Mouse (Mus musculus) lung, embryonic 16.5 days (tissue): Measurements from ENCODE around the gene Lyrm7. TPM values are rescaled to one million over a fixed set of nuclear protein-coding genes. Genes with fewer than 3 reads are reported as not detected.

Experiments
- ATAC-seq: fragments of 200-750 bp; cut with Nextera tagmentation; 2 replicates; pipeline ENCODE4 v1.8.0; 2017; ENCODE audit warnings: low read depth, mild to moderate bottlenecking, moderate library complexity
- H3K27ac ChIP-seq: fragments of 300-500 bp; sonication (generic); 2 replicates; pipeline ENCODE4 v1.5.1; 2014; ENCODE audit warnings: mild to moderate bottlenecking, control low read depth, low read length
- H3K27me3 ChIP-seq: fragments of 300-500 bp; sonication (generic); 2 replicates; pipeline ENCODE4 v1.6.1; 2014; ENCODE audit warnings: low read depth, low read length, mixed read lengths; ENCODE audit not compliant: control insufficient read depth, insufficient read depth
- H3K36me3 ChIP-seq: fragments of 300-500 bp; sonication (generic); 2 replicates; pipeline ENCODE4 v1.6.1; 2014; ENCODE audit warnings: low read length; ENCODE audit not compliant: control insufficient read depth, insufficient read depth
- H3K4me1 ChIP-seq: fragments of 300-500 bp; sonication (generic); replicated peaks from 2 replicates; pipeline ENCODE4 v1.6.1; 2014; ENCODE audit warnings: low read length, mixed read lengths; ENCODE audit not compliant: control insufficient read depth, insufficient read depth
- H3K4me2 ChIP-seq: fragments of 300-500 bp; sonication (generic); 2 replicates; pipeline ENCODE4 v1.6.1; 2014; ENCODE audit warnings: low read depth, low read length, control low read depth
- H3K4me3 ChIP-seq: fragments of 300-500 bp; sonication (generic); 2 replicates; pipeline ENCODE4 v1.5.1; 2014; ENCODE audit warnings: mild to moderate bottlenecking, low read length, control low read depth
- H3K9ac ChIP-seq: fragments of 300-500 bp; sonication (generic); 2 replicates; pipeline ENCODE4 v1.6.1; 2014; ENCODE audit warnings: low read length, control low read depth
- H3K9me3 ChIP-seq: fragments of 300-500 bp; sonication (generic); 2 replicates; pipeline ENCODE4 v1.6.1; 2016; ENCODE audit warnings: low read length; ENCODE audit not compliant: control insufficient read depth
- WGBS: fragments of 180-500 bp; shearing (Covaris S2); extraction: QIAGEN DNeasy Blood & Tissue Kit; methylation state at CpG from one replicate; pipeline ENCODE4 v1.1.7; 2014; 5-methylcytosine and 5-hydroxymethylcytosine counted together
- polyA plus RNA-seq: library from polyadenylated mRNA; unstranded; fragments of >200 nt; fragmentation: Nextera tagmentation; extraction: Ambion mirVana; gene quantifications from 2 replicates; pipeline ENCODE4 v1.2.1, GENCODE M21; 2015

The Lyrm7 gene
- polyA plus RNA-seq, 1 experiment from 2014 or later = 7.7 TPM

- 86% methylated on average over 3 of the region's 3 CpGs for WGBS
- no peak overlapping the region for H3K27ac ChIP-seq
- no peaks in the 10 kb centered on the region for H3K27me3 ChIP-seq
- H3K4me1 ChIP-seq = peaks cover 7% of the 10 kb centered on the region
- no peak overlapping the region for H3K4me2 ChIP-seq
- ATAC-seq = no peak
- H3K9ac ChIP-seq = no peak overlapping the region
- no peaks in the 10 kb centered on the region for H3K9me3 ChIP-seq
- no peak overlapping the region for H3K4me3 ChIP-seq
- H3K36me3 ChIP-seq = no peaks in the 10 kb centered on the region
Observed at GRCm38 (mm10) chr11:54784436-54784835, 76.3 kb downstream of the Lyrm7 start.

- no peak for ATAC-seq
- 74% methylated on average over 6 of the region's 6 CpGs for WGBS
- H3K27ac ChIP-seq = no peak overlapping the region
Observed at GRCm38 (mm10) chr11:54782253-54782652, 78.5 kb downstream of the Lyrm7 start.

GRCm38 (mm10) chr11:54779946-54780345 is 80.8 kb downstream of the Lyrm7 start:
- ATAC-seq = no peak
- H3K9me3 ChIP-seq = no peaks in the 10 kb centered on the region
- H3K36me3 ChIP-seq = no peaks in the 10 kb centered on the region
- no peak overlapping the region for H3K9ac ChIP-seq
- H3K4me1 ChIP-seq = peaks cover 15% of the 10 kb centered on the region
- H3K27ac ChIP-seq = no peak overlapping the region
- no peak overlapping the region for H3K4me2 ChIP-seq
- H3K4me3 ChIP-seq = no peak overlapping the region
- WGBS = 93% methylated on average over 1 of the region's 1 CpGs
- H3K27me3 ChIP-seq = no peaks in the 10 kb centered on the region

More at GRCm38 (mm10) chr11:54782253-54782652, 78.5 kb downstream of the Lyrm7 start:
- Histone ChIP-seq H3K36me3 (no peaks in the 10 kb centered on the region), H3K4me1 (peaks cover 10% of the 10 kb centered on the region), H3K9me3 (no peaks in the 10 kb centered on the region), H3K9ac (no peak overlapping the region), H3K4me3 (no peak overlapping the region), H3K4me2 (no peak overlapping the region), H3K27me3 (no peaks in the 10 kb centered on the region)

DNA sequence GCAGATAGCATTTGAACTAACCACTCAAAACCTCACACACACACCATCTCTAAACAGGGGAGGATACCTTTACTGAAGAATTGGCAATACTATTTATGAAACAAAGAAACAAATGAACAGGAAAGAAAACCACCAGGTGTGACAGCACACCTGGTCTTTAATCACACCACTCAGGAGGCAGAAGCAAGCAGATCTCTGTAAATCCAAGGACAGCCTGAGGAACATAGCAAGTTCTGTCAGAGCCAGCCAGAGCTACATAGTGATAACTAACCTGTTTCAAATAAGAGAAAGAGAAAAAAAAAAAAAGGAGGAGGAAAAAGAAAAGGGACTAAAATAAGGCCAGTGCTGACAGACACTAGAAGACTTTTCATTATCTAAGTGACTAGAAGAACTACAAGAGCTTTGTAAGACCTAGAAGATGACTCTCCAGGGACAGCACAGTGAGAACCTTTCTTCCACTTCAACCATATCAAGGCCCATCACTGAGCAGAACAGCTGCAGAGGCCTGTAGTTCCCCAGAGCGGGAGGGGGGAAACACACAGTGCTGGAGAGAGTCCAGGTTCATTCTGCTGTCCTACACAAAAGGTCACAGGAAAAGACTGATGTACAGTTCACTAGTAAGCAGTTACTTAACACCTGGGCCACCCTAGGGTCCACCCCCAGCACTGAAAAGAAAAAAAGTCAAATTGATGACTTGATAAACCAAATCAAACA is 82.4 kb downstream of the Lyrm7 start:
- Histone ChIP-seq H3K9me3 (no peaks in the 10 kb centered on the region), H3K27me3 (no peaks in the 10 kb centered on the region), H3K9ac (no peak overlapping the region), H3K36me3 (no peaks in the 10 kb centered on the region), H3K4me3 (no peak overlapping the region), H3K4me2 (no peak overlapping the region), H3K4me1 (peaks cover 22% of the 10 kb centered on the region), H3K27ac (no peak overlapping the region)
- WGBS = 31% methylated on average over 1 of the region's 1 CpGs
- ATAC-seq = no peak

- ATAC-seq = no peak
- Histone ChIP-seq H3K4me1 (peaks cover 25% of the 10 kb centered on the region), H3K9ac (no peak overlapping the region), H3K4me2 (no peak overlapping the region), H3K27ac (no peak overlapping the region), H3K9me3 (no peaks in the 10 kb centered on the region), H3K4me3 (no peak overlapping the region), H3K27me3 (no peaks in the 10 kb centered on the region), H3K36me3 (no peaks in the 10 kb centered on the region)
- 59% methylated on average over 6 of the region's 6 CpGs for WGBS
Observed at GRCm38 (mm10) chr11:54777387-54778130, 83.2 kb downstream of the Lyrm7 start.

Other genes with a start within 250 kb of the Lyrm7 start
- gene Cdc42se2, start 73.2 kb downstream of the Lyrm7 start, polyA plus RNA-seq = 64.3 and 69.7 TPM in 2 replicates
- gene Hint1, start 5.5 kb upstream of the Lyrm7 start, polyA plus RNA-seq = 563 and 641 TPM in 2 replicates
- gene Gpx3, start 41.5 kb upstream of the Lyrm7 start, polyA plus RNA-seq = 181 and 202 TPM in 2 replicates
- 18.7 and 19.2 TPM in 2 replicates for gene Tnip1, start 102.0 kb upstream of the Lyrm7 start, polyA plus RNA-seq
- gene Anxa6, start 172.5 kb upstream of the Lyrm7 start, polyA plus RNA-seq = 406 and 415 TPM in 2 replicates
- 3.5 and 3.8 TPM in 2 replicates for gene Ccdc69, start 217.2 kb upstream of the Lyrm7 start, polyA plus RNA-seq
- gene Gm2a, start 237.2 kb upstream of the Lyrm7 start, polyA plus RNA-seq = 22.8 TPM in 2 replicates